ENCODE assay signal across 13 mouse cellular contexts in the genomic region with DNA sequence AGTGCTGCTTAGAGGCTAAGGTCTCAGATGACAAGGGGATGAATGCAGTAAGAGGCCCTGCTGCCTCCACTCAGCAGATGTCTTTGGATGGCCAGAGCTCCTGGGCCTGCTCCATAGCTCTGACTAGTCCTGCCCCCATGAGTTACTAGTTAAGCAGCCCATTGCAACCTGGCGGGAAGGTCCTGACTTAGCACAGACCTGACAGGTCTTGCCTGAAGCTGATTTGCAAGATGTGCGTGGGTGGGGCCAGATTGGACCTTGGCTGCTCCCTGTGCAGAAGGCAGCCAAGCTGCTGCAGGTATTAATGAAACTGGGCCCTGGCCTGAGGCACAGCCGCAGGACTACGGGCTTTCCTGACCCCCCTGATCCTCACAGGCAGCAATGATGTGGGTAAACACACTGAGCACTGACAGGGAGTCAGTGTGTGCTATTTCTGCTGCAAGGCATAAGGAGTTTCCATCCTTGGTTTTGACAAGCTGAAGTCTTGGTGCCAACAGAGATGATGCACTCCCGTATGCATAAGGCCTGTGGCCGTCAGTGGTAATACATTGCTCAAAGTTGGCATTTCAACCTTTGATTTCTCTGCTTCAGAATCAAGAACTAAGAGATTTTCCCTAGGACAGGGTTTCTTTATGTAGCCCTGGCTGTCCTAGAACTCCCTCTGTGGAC. TPM values are rescaled to one million over a fixed set of nuclear protein-coding genes. Genes with fewer than 3 reads are reported as not detected.
DNase-seq lines count a peak whose midpoint lies in the region; ATAC-seq lines count a peak whose summit lies in the region.
"Had no signal": no experiment of that assay in that cellular context is flagged by ENCODE, and none has a peak within 500 bp of the region (broad histone marks: within the 10 kb centered on the region; RNA-seq: fewer than 3 reads in every experiment).

No protein-coding gene starts in this region.

- H3K9me3 ChIP-seq in hindbrain, embryonic 12.5 days (replicated peaks), result no peaks in the 10 kb centered on the region
- H3K9me3 ChIP-seq in hindbrain, embryonic 10.5 days, result no peaks in the 10 kb centered on the region
- H3K9me3 ChIP-seq in kidney, embryonic 16.5 days (ENCODE audit: low read length), result no peaks in the 10 kb centered on the region

- H3K36me3 ChIP-seq in hindbrain, embryonic 12.5 days, result peaks cover 22% of the 10 kb centered on the region
- peaks cover 40% of the 10 kb centered on the region for H3K36me3 ChIP-seq in hindbrain, embryonic 10.5 days
- H3K36me3 ChIP-seq in kidney, embryonic 16.5 days (ENCODE audit: insufficient read depth, low read length), result peaks cover 16% of the 10 kb centered on the region; the same call in 1 of the 2 replicates

- no peak for DNase-seq in hindbrain, embryonic 10.5 days (ENCODE audit: low spot score)
- DNase-seq in testis, postnatal 14 days (ENCODE audit: low spot score), result peak; percentile 15
- no peak for DNase-seq in testis, postnatal 10 days (ENCODE audit: low spot score)
- peak; percentile 85 for DNase-seq in yolk sac, embryonic 10.5 days (ENCODE audit: low spot score)
- DNase-seq in right cerebral cortex, adult 18-20 months, result no peak
- DNase-seq: cerebellum, adult 11-12 months; gastrocnemius, postnatal 14 days; thymus, adult 2 months had no signal

- no peak for ATAC-seq in hindbrain, embryonic 12.5 days (ENCODE audit: low FRiP score)
- peak; percentile 86 for ATAC-seq in kidney, embryonic 16.5 days (ENCODE audit: low FRiP score, low TSS enrichment)
- no peak for ATAC-seq in megakaryocyte progenitor cell, adult 5-6 weeks (replicated peaks; ENCODE audit: poor library complexity)

- H3K4me2 ChIP-seq in hindbrain, embryonic 12.5 days (replicated peaks), result no peak overlapping the region
- no peak overlapping the region for H3K4me2 ChIP-seq in kidney, embryonic 16.5 days (replicated peaks; ENCODE audit: low read depth, low read length)
- H3K4me2 ChIP-seq: hindbrain, embryonic 14.5 days had no signal

- H3K27me3 ChIP-seq in hindbrain, embryonic 12.5 days, result no peaks in the 10 kb centered on the region
- H3K27me3 ChIP-seq in hindbrain, embryonic 10.5 days (ENCODE audit: insufficient read depth, poor library complexity, severe bottlenecking), result no peaks in the 10 kb centered on the region
- H3K27me3 ChIP-seq in kidney, embryonic 16.5 days (ENCODE audit: insufficient read depth, low read length), result no peaks in the 10 kb centered on the region

- no peak overlapping the region for H3K9ac ChIP-seq in hindbrain, embryonic 12.5 days
- no peak overlapping the region for H3K9ac ChIP-seq in kidney, embryonic 16.5 days (replicated peaks; ENCODE audit: low read length)
- H3K9ac ChIP-seq: hindbrain, embryonic 14.5 days had no signal

- no peak overlapping the region for H3K4me3 ChIP-seq in hindbrain, embryonic 12.5 days
- no peak overlapping the region for H3K4me3 ChIP-seq in hindbrain, embryonic 10.5 days
- no peak overlapping the region for H3K4me3 ChIP-seq in kidney, embryonic 16.5 days (ENCODE audit: low read length)

- H3K27ac ChIP-seq in hindbrain, embryonic 12.5 days, result 0 out of 2 replicates have a peak overlapping the region, but pooled peaks have one; percentile 17
- H3K27ac ChIP-seq in hindbrain, embryonic 10.5 days, result no peak overlapping the region
- peak overlapping the region; percentile 92 for H3K27ac ChIP-seq in kidney, embryonic 16.5 days (ENCODE audit: low read length)
- H3K27ac ChIP-seq: hindbrain, embryonic 14.5 days had no signal

- 81% methylated on average over 6 of the region's 6 CpGs for WGBS in hindbrain, embryonic 12.5 days
- 78% methylated on average over 6 of the region's 6 CpGs for WGBS in hindbrain, embryonic 10.5 days
- 50% methylated on average over 6 of the region's 6 CpGs for WGBS in kidney, embryonic 16.5 days

- no peaks in the 10 kb centered on the region for H3K4me1 ChIP-seq in hindbrain, embryonic 12.5 days
- 0 out of 2 replicates have a peak, but pooled peaks cover 4% of the 10 kb centered on the region for H3K4me1 ChIP-seq in hindbrain, embryonic 10.5 days (replicated peaks)
- H3K4me1 ChIP-seq in kidney, embryonic 16.5 days (ENCODE audit: insufficient read depth, low read length), result peaks cover 22% of the 10 kb centered on the region; the same call in 1 of the 2 replicates

RNA-seq across cellular contexts. Expression of gene Gm9803, which starts 6.8 kb away (rescaled TPM):
- 10.1 and 22.2 TPM in 2 replicates for polyA plus RNA-seq in hindbrain, embryonic 12.5 days (2016; fragmentation: Nextera tagmentation; extraction: Ambion mirVana)
- polyA plus RNA-seq in hindbrain, embryonic 10.5 days (2016; fragmentation: Nextera tagmentation; extraction: Ambion mirVana), result 9.1 and 11.8 TPM in 2 replicates
- 13.8 and 28.9 TPM in 2 replicates for polyA plus RNA-seq in kidney, embryonic 16.5 days (2015; fragmentation: Nextera tagmentation; extraction: Ambion mirVana)
- 7.5 and 12.0 TPM in 2 replicates for total RNA-seq in megakaryocyte progenitor cell, adult 5-6 weeks (2015)
- total RNA-seq in megakaryocyte progenitor cell, adult 5-6 weeks (2017), result 12.2 TPM in 1 of 2 replicates, not detected in the other
- total RNA-seq: left cerebral cortex, postnatal 10 days had no signal

RNA-seq across cellular contexts. Expression of gene 1700021F05Rik, which starts 23.7 kb away (rescaled TPM):
- 53.7 and 65.4 TPM in 2 replicates for polyA plus RNA-seq in hindbrain, embryonic 12.5 days (2016; fragmentation: Nextera tagmentation; extraction: Ambion mirVana)
- polyA plus RNA-seq in hindbrain, embryonic 10.5 days (2016; fragmentation: Nextera tagmentation; extraction: Ambion mirVana), result 61.7 and 62.1 TPM in 2 replicates
- 75.0 and 78.4 TPM in 2 replicates for polyA plus RNA-seq in kidney, embryonic 16.5 days (2015; fragmentation: Nextera tagmentation; extraction: Ambion mirVana)
- 27.1 and 27.4 TPM in 2 replicates for total RNA-seq in megakaryocyte progenitor cell, adult 5-6 weeks (2015)
- 69.9 and 111 TPM in 2 replicates for total RNA-seq in megakaryocyte progenitor cell, adult 5-6 weeks (2017)

RNA-seq across cellular contexts. Expression of gene Bend3, which starts 38.5 kb away (rescaled TPM):
- 6.7 and 7.3 TPM in 2 replicates for polyA plus RNA-seq in hindbrain, embryonic 12.5 days (2016; fragmentation: Nextera tagmentation; extraction: Ambion mirVana)
- 8.3 and 9.6 TPM in 2 replicates for polyA plus RNA-seq in hindbrain, embryonic 10.5 days (2016; fragmentation: Nextera tagmentation; extraction: Ambion mirVana)
- polyA plus RNA-seq in kidney, embryonic 16.5 days (2015; fragmentation: Nextera tagmentation; extraction: Ambion mirVana), result 4.1 and 6.8 TPM in 2 replicates
- total RNA-seq in megakaryocyte progenitor cell, adult 5-6 weeks (2015), result 9.4 and 10.6 TPM in 2 replicates
- 4.6 and 5.5 TPM in 2 replicates for total RNA-seq in megakaryocyte progenitor cell, adult 5-6 weeks (2017)

Comparison
In these comparisons a context has a peak if more than half of its experiments do, and no peak if none do; other contexts are left out.
1. DNase-seq: peak in testis, postnatal 14 days (single experiment) and yolk sac, embryonic 10.5 days (single experiment); none in hindbrain, embryonic 10.5 days (single experiment), testis, postnatal 10 days (single experiment) and right cerebral cortex, adult 18-20 months (single experiment).